Mouse (Mus musculus) c-Kit-positive CD71-positive TER-119-positive erythroid progenitor cells, embryonic 14.5 days (primary cell): ENCODE data around the gene Snx32.

ENCODE experiments used
- DNase-seq: peaks from one replicate; pipeline ENCODE4 v3.0.0-alpha.2; 2013; ENCODE audit warnings: low spot score

The Snx32 gene

GRCm38 (mm10) chr19:5483386-5484359 lies 26.7 kb downstream of the Snx32 start:
- DNase-seq = no peak

GRCm38 (mm10) chr19:5481398-5481797 lies 28.9 kb downstream of the Snx32 start:
- DNase-seq = no peak

- DNase-seq = no peak
Observed at GRCm38 (mm10) chr19:5480016-5480415, 30.3 kb downstream of the Snx32 start.

GRCm38 (mm10) chr19:5477668-5478300 lies 32.6 kb downstream of the Snx32 start:
- no peak for DNase-seq

GRCm38 (mm10) chr19:5477004-5477667 lies 33.2 kb downstream of the Snx32 start:
- DNase-seq = no peak

GRCm38 (mm10) chr19:5475069-5475714 lies 35.1 kb downstream of the Snx32 start:
- DNase-seq = no peak

- DNase-seq = no peak
Observed at GRCm38 (mm10) chr19:5474281-5475068, 35.9 kb downstream of the Snx32 start.

- DNase-seq = no peak
Observed at GRCm38 (mm10) chr19:5473720-5474119, 36.6 kb downstream of the Snx32 start, which contains the start of gene Efemp2. Efemp2 (plus strand) TSS chr19:5473954.

- no peak for DNase-seq
Observed at GRCm38 (mm10) chr19:5472857-5473256, 37.5 kb downstream of the Snx32 start.

- DNase-seq = no peak
Observed at GRCm38 (mm10) chr19:5471846-5472245, 38.5 kb downstream of the Snx32 start.

GRCm38 (mm10) chr19:5468374-5468773 lies 42.0 kb downstream of the Snx32 start, which contains the start of gene Ctsw:
Ctsw (minus strand) TSS chr19:5468507.
- DNase-seq = no peak

- no peak for DNase-seq
Observed at GRCm38 (mm10) chr19:5466916-5467500, 43.3 kb downstream of the Snx32 start.

- no peak for DNase-seq
Observed at GRCm38 (mm10) chr19:5465037-5465436, 45.3 kb downstream of the Snx32 start.

- DNase-seq = no peak
Observed at GRCm38 (mm10) chr19:5463791-5464562, 46.4 kb downstream of the Snx32 start.

GRCm38 (mm10) chr19:5463212-5463611 lies 47.1 kb downstream of the Snx32 start:
- DNase-seq = no peak

- no peak for DNase-seq
Observed at GRCm38 (mm10) chr19:5461411-5461810, 48.9 kb downstream of the Snx32 start.

- peak; percentile 78 for DNase-seq
Observed at GRCm38 (mm10) chr19:5460465-5460911, 49.9 kb downstream of the Snx32 start, which contains the start of gene Fibp. Fibp (plus strand) TSS chr19:5460615.

- DNase-seq = no peak
Observed at GRCm38 (mm10) chr19:5459896-5460295, 50.4 kb downstream of the Snx32 start.

- DNase-seq = no peak
Observed at GRCm38 (mm10) chr19:5459019-5459418, 51.3 kb downstream of the Snx32 start.
